8 mouse cellular contexts compared by ENCODE assay signal in the genomic region with DNA sequence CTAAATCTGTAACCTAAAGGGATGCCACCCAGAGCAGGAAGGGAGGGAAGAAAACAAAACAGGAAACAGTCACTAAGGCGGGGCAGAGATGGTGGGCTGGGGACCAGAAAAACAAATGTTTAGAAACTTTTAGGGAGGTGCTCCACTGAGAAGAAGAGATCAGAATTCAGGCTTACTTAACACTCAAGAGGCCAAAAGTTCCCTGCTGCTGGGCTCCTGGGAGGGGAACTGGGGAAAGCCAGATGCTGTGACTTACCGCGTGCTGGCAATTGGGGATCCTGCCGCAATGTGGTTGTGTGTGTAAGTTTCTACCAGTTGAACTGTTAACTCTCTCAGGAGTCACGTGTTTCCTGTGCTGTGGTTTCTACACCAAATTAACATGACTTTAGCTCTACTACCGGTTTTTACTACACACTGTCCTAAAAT. TPM values are rescaled to one million over a fixed set of nuclear protein-coding genes. Genes with fewer than 3 reads are reported as not detected.
DNase-seq lines count a peak whose midpoint lies in the region; ATAC-seq and TF ChIP-seq lines count a peak whose summit lies in the region.

A gene (minus strand): TSS at position 285 of the 426 bp plus-strand sequence.

- no peak for TF ChIP-seq CTCF in heart, postnatal 0 days (IDR thresholded peaks at IDR 0.05; ENCODE audit: low read depth)

- no peaks in the 10 kb centered on the region for H3K27me3 ChIP-seq in heart, postnatal 0 days (ENCODE audit: control insufficient read depth, insufficient read depth, low read length)
- no peaks in the 10 kb centered on the region for H3K27me3 ChIP-seq in liver, embryonic 16.5 days (ENCODE audit: control insufficient read depth, insufficient read depth, low read depth, low read length)

- ATAC-seq in heart, postnatal 0 days (ENCODE audit: insufficient read depth, low read depth) = no peak
- ATAC-seq in liver, embryonic 16.5 days (ENCODE audit: low read depth) = no peak

- H3K4me3 ChIP-seq in heart, postnatal 0 days (ENCODE audit: low read depth, low read length) = peak within 1 kb of the TSS; percentile 17; the same call in 1 of the 2 replicates
- H3K4me3 ChIP-seq in liver, embryonic 16.5 days (ENCODE audit: low read depth, low read length) = 0 out of 2 replicates have a peak within 1 kb of the TSS, but pooled peaks have one; percentile 1

- no peak for TF ChIP-seq EP300 in heart, postnatal 0 days (IDR thresholded peaks at IDR 0.05; ENCODE audit: low read depth)

- H3K4me2 ChIP-seq in heart, postnatal 0 days (ENCODE audit: low read depth, low read length) = peak within 1 kb of the TSS; percentile 15; the same call in 1 of the 2 replicates
- no peak within 1 kb of the TSS for H3K4me2 ChIP-seq in liver, embryonic 16.5 days (ENCODE audit: low read depth, low read length)

- no peak for DNase-seq in adrenal gland, adult 18-20 months (ENCODE audit: low spot score in 2 of 2)
- no peak for DNase-seq in adrenal gland, adult (ENCODE audit: inconsistent age in 2 of 2, low spot score in 1 of 2)
- no peak for DNase-seq in adrenal gland, postnatal 4 days (ENCODE audit: low spot score in 2 of 2)
- no peak for DNase-seq in heart, postnatal 0 days (ENCODE audit: low spot score)
- DNase-seq in spleen, adult 18-20 months = peak; percentile 56 to 70
- DNase-seq in layer of hippocampus, postnatal 25 days (ENCODE audit: extremely low spot score in 1 of 2, low spot score in 1 of 2) = no peak
- no peak for DNase-seq in ovary, postnatal 36 days (ENCODE audit: low spot score)

- WGBS in heart, postnatal 0 days = 51% methylated on average over 6 of the region's 6 CpGs
- WGBS in liver, embryonic 16.5 days (ENCODE audit: insufficient replicate concordance) = 12% methylated on average over 6 of the region's 6 CpGs

- peaks cover 9% of the 10 kb centered on the region for H3K4me1 ChIP-seq in heart, postnatal 0 days (ENCODE audit: control insufficient read depth, insufficient read depth)
- peaks cover 13% of the 10 kb centered on the region for H3K4me1 ChIP-seq in liver, embryonic 16.5 days (ENCODE audit: control insufficient read depth, low read depth, low read length)

- H3K9me3 ChIP-seq in heart, postnatal 0 days (replicated peaks; ENCODE audit: control insufficient read depth, low read length) = no peaks in the 10 kb centered on the region
- no peaks in the 10 kb centered on the region for H3K9me3 ChIP-seq in liver, embryonic 16.5 days (replicated peaks; ENCODE audit: control insufficient read depth, low read length)

- H3K27ac ChIP-seq in heart, postnatal 0 days (ENCODE audit: low read depth) = peak within 1 kb of the TSS; percentile 75
- peak within 1 kb of the TSS; percentile 21; the same call in 1 of the 2 replicates for H3K27ac ChIP-seq in liver, embryonic 16.5 days (ENCODE audit: low read length)

- no peaks in the 10 kb centered on the region for H3K36me3 ChIP-seq in heart, postnatal 0 days (replicated peaks; ENCODE audit: control insufficient read depth, insufficient read depth, low read length)
- H3K36me3 ChIP-seq in liver, embryonic 16.5 days (ENCODE audit: control insufficient read depth, insufficient read depth) = no peaks in the 10 kb centered on the region

- H3K9ac ChIP-seq in heart, postnatal 0 days (replicated peaks; ENCODE audit: low read depth, low read length) = no peak within 1 kb of the TSS
- H3K9ac ChIP-seq in liver, embryonic 16.5 days (ENCODE audit: low read depth, low read length) = no peak within 1 kb of the TSS

RNA-seq across cellular contexts. Expression of the gene that starts here (rescaled TPM):
- 10 to 100 TPM; 12.5 to 15.0 TPM for total RNA-seq in adrenal gland, adult 18-20 months (2021)
- 10 to 100 TPM; 21.8 to 24.3 TPM for total RNA-seq in adrenal gland, postnatal 4 days (2021)
- total RNA-seq in heart, postnatal 0 days (2014; rRNA removed; ENCODE audit: low replicate concordance) = 66.6 and 76.3 TPM in 2 replicates
- 72.9 and 74.9 TPM in 2 replicates for polyA plus RNA-seq in heart, postnatal 0 days (2015; fragmentation: Nextera tagmentation; extraction: Ambion mirVana)
- polyA plus RNA-seq in liver, embryonic 16.5 days (2015; fragmentation: Nextera tagmentation; extraction: Ambion mirVana) = 13.4 and 14.8 TPM in 2 replicates
- total RNA-seq in layer of hippocampus, postnatal 25 days (2021) = 1 to 10 TPM; 2.8 to 3.3 TPM

Comparison
In these comparisons a context has a peak if more than half of its experiments do, and no peak if none do; other contexts are left out.
1. DNase-seq: peak in spleen, adult 18-20 months (2 of 2); none in adrenal gland, adult 18-20 months (0 of 2), adrenal gland, adult (0 of 2), adrenal gland, postnatal 4 days (0 of 2), heart, postnatal 0 days (single experiment), layer of hippocampus, postnatal 25 days (0 of 2) and ovary, postnatal 36 days (single experiment).